1 mouse cellular context compared by ENCODE assay signal in genomic region chr8:105169582-105169981, GRCm38 (mm10).
TF ChIP-seq lines count a peak whose summit lies in the region.

No protein-coding gene starts in this region.

TF ChIP-seq in CH12.LX, 34 proteins besides CTCF, POLR2A, EP300 and RAD21 (continued from another document):
- TF ChIP-seq POLR2AphosphoS2 (IDR thresholded peaks at IDR 0.05; ENCODE audit: low read depth, low read length) (no peak), GABPA (IDR thresholded peaks at IDR 0.05; ENCODE audit: insufficient replicate concordance, low read depth, low read length) (no peak), IRF4 (IDR thresholded peaks at IDR 0.05; ENCODE audit: low read depth, low read length) (no peak)
TF ChIP-seq in CH12.LX: peak in this region for 0.
